Mouse (Mus musculus): ENCODE data around the gene Cdca7l. TPM values are rescaled to one million over a fixed set of nuclear protein-coding genes. Genes with fewer than 3 reads are reported as not detected.
"Not testable (repeated sequence)": the region's sequence is repeated elsewhere in the genome, so short reads cannot be mapped to it uniquely, and the experiment has no call there.

Cdca7l gene
- polyA plus RNA-seq, 1 experiment from 2014 or later = 3.6 TPM

GRCm38 (mm10) chr12:117860840-117861239 lies 56.8 kb downstream of the Cdca7l start:
- no peaks in the 10 kb centered on the region for H3K27me3 ChIP-seq (ENCODE audit: control insufficient read depth, insufficient read depth, low read depth, low read length)
- no peak for ATAC-seq
- H3K4me1 ChIP-seq (ENCODE audit: control insufficient read depth, insufficient read depth, low read length) = no peaks in the 10 kb centered on the region
- H3K9ac ChIP-seq (ENCODE audit: low read depth, low read length) = no peak overlapping the region
- H3K4me3 ChIP-seq (ENCODE audit: low read depth, low read length) = no peak overlapping the region
- no peaks in the 10 kb centered on the region for H3K9me3 ChIP-seq (replicated peaks; ENCODE audit: control insufficient read depth, low read length, poor library complexity, severe bottlenecking)
- no peaks in the 10 kb centered on the region for H3K36me3 ChIP-seq (ENCODE audit: control insufficient read depth, insufficient read depth, low read length)
- no peak overlapping the region for H3K4me2 ChIP-seq (ENCODE audit: low read length)
- WGBS = 67% methylated on average over 7 of the region's 7 CpGs
- H3K27ac ChIP-seq (ENCODE audit: low read length) = no peak overlapping the region

- 58% methylated on average over 3 of the region's 3 CpGs for WGBS
- Histone ChIP-seq H3K9me3 (replicated peaks; ENCODE audit: control insufficient read depth, low read length, poor library complexity, severe bottlenecking) (no peaks in the 10 kb centered on the region), H3K4me3 (ENCODE audit: low read depth, low read length) (no peak overlapping the region), H3K27ac (ENCODE audit: low read length) (no peak overlapping the region), H3K4me2 (ENCODE audit: low read length) (no peak overlapping the region), H3K9ac (ENCODE audit: low read depth, low read length) (no peak overlapping the region), H3K27me3 (ENCODE audit: control insufficient read depth, insufficient read depth, low read depth, low read length) (no peaks in the 10 kb centered on the region), H3K36me3 (ENCODE audit: control insufficient read depth, insufficient read depth, low read length) (no peaks in the 10 kb centered on the region), H3K4me1 (ENCODE audit: control insufficient read depth, insufficient read depth, low read length) (no peaks in the 10 kb centered on the region)
- no peak for ATAC-seq
Observed at GRCm38 (mm10) chr12:117861249-117861648, 57.2 kb downstream of the Cdca7l start.

DNA sequence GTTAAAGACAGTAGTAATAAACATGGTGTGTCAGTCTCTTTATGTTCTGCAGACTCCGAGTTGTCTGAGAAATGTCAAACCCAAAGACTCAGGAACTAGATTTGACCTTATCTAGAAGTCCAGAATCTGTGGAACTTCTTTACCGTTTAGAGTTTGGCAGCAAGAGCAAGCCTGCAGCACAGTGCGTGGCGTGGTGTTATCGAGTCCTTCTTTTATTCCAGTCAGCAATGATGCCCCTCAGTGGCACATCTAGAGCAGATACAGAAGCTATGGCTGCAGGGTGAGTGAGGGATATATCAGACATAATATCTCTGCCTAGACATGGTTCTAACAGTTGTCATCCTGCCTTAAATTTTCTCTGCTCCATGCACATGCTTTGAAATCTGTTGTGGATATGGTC lies 58.6 kb downstream of the Cdca7l start:
- no peak overlapping the region for H3K4me3 ChIP-seq (ENCODE audit: low read depth, low read length)
- no peaks in the 10 kb centered on the region for H3K9me3 ChIP-seq (replicated peaks; ENCODE audit: control insufficient read depth, low read length, poor library complexity, severe bottlenecking)
- no peak for ATAC-seq
- no peak overlapping the region for H3K27ac ChIP-seq (ENCODE audit: low read length)
- no peak overlapping the region for H3K9ac ChIP-seq (ENCODE audit: low read depth, low read length)
- H3K27me3 ChIP-seq (ENCODE audit: control insufficient read depth, insufficient read depth, low read depth, low read length) = no peaks in the 10 kb centered on the region
- no peak overlapping the region for H3K4me2 ChIP-seq (ENCODE audit: low read length)
- no peaks in the 10 kb centered on the region for H3K4me1 ChIP-seq (ENCODE audit: control insufficient read depth, insufficient read depth, low read length)
- H3K36me3 ChIP-seq (ENCODE audit: control insufficient read depth, insufficient read depth, low read length) = no peaks in the 10 kb centered on the region
- 97% methylated on average over 5 of the region's 5 CpGs for WGBS

DNA sequence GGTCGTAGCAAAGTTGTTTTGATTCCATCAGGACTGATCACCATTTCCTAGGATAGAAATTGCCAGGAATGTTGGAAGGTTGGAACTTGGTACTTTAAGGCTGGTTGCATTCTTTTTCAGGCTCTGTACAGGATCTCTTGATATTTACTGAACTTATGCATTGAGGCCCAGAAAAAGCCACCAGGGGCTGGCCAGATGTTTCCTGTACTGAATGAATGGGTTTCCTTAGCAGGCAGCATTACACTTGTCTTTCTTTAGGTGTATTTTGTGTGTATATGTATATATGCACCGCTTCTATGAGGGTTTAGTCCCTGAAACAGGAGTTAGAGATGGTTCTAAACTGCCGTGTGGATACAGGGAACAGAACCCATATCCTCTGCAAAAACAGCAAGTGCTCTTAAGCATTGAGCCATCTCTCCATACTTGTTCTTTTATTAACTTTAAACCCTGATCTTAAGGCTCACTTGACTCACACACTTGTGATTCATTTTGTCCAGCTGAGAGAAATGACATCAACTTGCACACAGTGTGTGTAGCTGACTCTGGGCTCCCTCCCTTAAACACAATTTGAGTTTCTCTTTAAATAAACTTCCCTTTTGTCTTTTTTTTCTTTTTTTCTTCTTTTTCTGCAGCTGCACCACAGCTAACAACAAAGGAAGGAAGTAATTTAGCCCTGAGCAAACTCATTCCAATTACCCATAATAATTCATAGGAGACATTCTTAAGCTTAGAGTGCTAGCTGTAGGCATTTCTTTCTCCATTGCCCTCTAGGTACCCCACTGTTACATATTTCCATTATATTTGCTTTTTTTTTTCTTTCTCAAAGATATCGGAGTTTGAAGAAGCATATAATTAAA lies 63.8 kb downstream of the Cdca7l start:
- Histone ChIP-seq H3K4me1 (ENCODE audit: control insufficient read depth, insufficient read depth, low read length) (no peaks in the 10 kb centered on the region), H3K4me2 (ENCODE audit: low read length) (no peak overlapping the region), H3K27me3 (ENCODE audit: control insufficient read depth, insufficient read depth, low read depth, low read length) (no peaks in the 10 kb centered on the region), H3K9ac (ENCODE audit: low read depth, low read length) (no peak overlapping the region), H3K36me3 (ENCODE audit: control insufficient read depth, insufficient read depth, low read length) (no peaks in the 10 kb centered on the region), H3K27ac (ENCODE audit: low read length) (no peak overlapping the region), H3K9me3 (replicated peaks; ENCODE audit: control insufficient read depth, low read length, poor library complexity, severe bottlenecking) (no peaks in the 10 kb centered on the region; the same call in 1 of the 2 replicates), H3K4me3 (ENCODE audit: low read depth, low read length) (no peak overlapping the region)
- WGBS = 92% methylated on average over 4 of the region's 4 CpGs
- no peak for ATAC-seq

GRCm38 (mm10) chr12:117872265-117872664 lies 68.2 kb downstream of the Cdca7l start:
- Histone ChIP-seq H3K9me3 (replicated peaks; ENCODE audit: control insufficient read depth, low read length, poor library complexity, severe bottlenecking) (no peaks in the 10 kb centered on the region; the same call in 1 of the 2 replicates), H3K27me3 (ENCODE audit: control insufficient read depth, insufficient read depth, low read depth, low read length) (no peaks in the 10 kb centered on the region), H3K4me1 (ENCODE audit: control insufficient read depth, insufficient read depth, low read length) (no peaks in the 10 kb centered on the region), H3K4me2 (ENCODE audit: low read length) (no peak overlapping the region), H3K27ac (ENCODE audit: low read length) (no peak overlapping the region), H3K36me3 (ENCODE audit: control insufficient read depth, insufficient read depth, low read length) (no peaks in the 10 kb centered on the region), H3K9ac (ENCODE audit: low read depth, low read length) (no peak overlapping the region), H3K4me3 (ENCODE audit: low read depth, low read length) (no peak overlapping the region)
- ATAC-seq = no peak
- WGBS = 78% methylated on average over 5 of the region's 5 CpGs

DNA sequence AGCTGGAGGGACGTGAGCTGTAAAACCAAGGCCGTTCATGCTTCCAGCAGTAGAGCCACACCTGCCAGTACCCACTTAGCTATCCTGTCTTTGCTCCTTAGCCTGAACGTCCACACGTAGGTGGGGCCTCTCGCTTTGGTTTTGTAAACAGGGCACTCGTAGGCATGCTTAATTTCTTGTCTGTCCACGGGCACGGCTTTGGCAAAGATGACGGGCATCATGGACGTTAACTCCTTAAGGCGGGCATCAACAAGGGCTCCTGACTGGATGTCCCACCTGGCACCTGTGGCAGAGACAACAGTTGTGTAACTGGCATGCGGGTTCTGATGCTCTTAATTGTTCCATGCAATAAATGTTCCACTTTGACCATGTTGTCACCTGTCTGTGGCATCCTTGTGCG lies 74.3 kb downstream of the Cdca7l start:
- 96% methylated on average over 13 of the region's 13 CpGs for WGBS
- no peak for ATAC-seq
- Histone ChIP-seq H3K4me1 (ENCODE audit: control insufficient read depth, insufficient read depth, low read length) (no peaks in the 10 kb centered on the region), H3K4me3 (ENCODE audit: low read depth, low read length) (no peak overlapping the region), H3K9ac (ENCODE audit: low read depth, low read length) (no peak overlapping the region), H3K4me2 (ENCODE audit: low read length) (no peak overlapping the region), H3K9me3 (replicated peaks; ENCODE audit: control insufficient read depth, low read length, poor library complexity, severe bottlenecking) (no peaks in the 10 kb centered on the region), H3K27me3 (ENCODE audit: control insufficient read depth, insufficient read depth, low read depth, low read length) (no peaks in the 10 kb centered on the region), H3K36me3 (ENCODE audit: control insufficient read depth, insufficient read depth, low read length) (no peaks in the 10 kb centered on the region), H3K27ac (ENCODE audit: low read length) (no peak overlapping the region)

DNA sequence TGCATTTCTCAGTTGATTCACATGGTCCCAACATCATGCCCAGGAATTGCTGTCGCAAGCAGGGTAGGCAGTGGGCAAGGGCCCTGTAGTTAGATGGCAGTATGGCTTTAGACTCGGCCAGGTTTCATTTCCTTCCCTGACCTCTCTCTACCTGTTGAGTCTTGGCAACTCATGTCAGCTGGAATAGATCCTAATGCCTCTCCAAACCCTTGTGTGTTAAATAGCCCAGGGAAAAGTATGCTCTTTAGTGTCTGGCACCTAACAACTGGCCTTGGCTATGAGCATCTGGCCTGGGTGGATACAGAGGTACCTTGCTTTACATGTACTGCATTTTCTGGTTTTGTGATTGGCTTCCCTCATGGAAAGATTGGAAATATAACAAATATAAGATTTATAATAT lies 80.5 kb downstream of the Cdca7l start:
- 90% methylated on average over 2 of the region's 2 CpGs for WGBS
- no peak overlapping the region for H3K9ac ChIP-seq (ENCODE audit: low read depth, low read length)
- H3K36me3 ChIP-seq (ENCODE audit: control insufficient read depth, insufficient read depth, low read length) = no peaks in the 10 kb centered on the region
- no peaks in the 10 kb centered on the region for H3K27me3 ChIP-seq (ENCODE audit: control insufficient read depth, insufficient read depth, low read depth, low read length)
- H3K27ac ChIP-seq (ENCODE audit: low read length) = no peak overlapping the region
- ATAC-seq = no peak
- no peak overlapping the region for H3K4me2 ChIP-seq (ENCODE audit: low read length)
- no peak overlapping the region for H3K4me3 ChIP-seq (ENCODE audit: low read depth, low read length)
- no peaks in the 10 kb centered on the region for H3K4me1 ChIP-seq (ENCODE audit: control insufficient read depth, insufficient read depth, low read length)
- H3K9me3 ChIP-seq (replicated peaks; ENCODE audit: control insufficient read depth, low read length, poor library complexity, severe bottlenecking) = no peaks in the 10 kb centered on the region

- no peak for ATAC-seq
- no peak overlapping the region for H3K27ac ChIP-seq (ENCODE audit: low read length)
- WGBS = 86% methylated on average over 3 of the region's 3 CpGs
- no peak overlapping the region for H3K4me2 ChIP-seq (ENCODE audit: low read length)
- H3K9ac ChIP-seq (ENCODE audit: low read depth, low read length) = no peak overlapping the region
- H3K27me3 ChIP-seq (ENCODE audit: control insufficient read depth, insufficient read depth, low read depth, low read length) = no peaks in the 10 kb centered on the region
- no peak overlapping the region for H3K4me3 ChIP-seq (ENCODE audit: low read depth, low read length)
- H3K9me3 ChIP-seq (replicated peaks; ENCODE audit: control insufficient read depth, low read length, poor library complexity, severe bottlenecking) = no peaks in the 10 kb centered on the region
- no peaks in the 10 kb centered on the region for H3K4me1 ChIP-seq (ENCODE audit: control insufficient read depth, insufficient read depth, low read length)
- no peaks in the 10 kb centered on the region for H3K36me3 ChIP-seq (ENCODE audit: control insufficient read depth, insufficient read depth, low read length)
Observed at GRCm38 (mm10) chr12:117887422-117887821, 83.3 kb downstream of the Cdca7l start.

GRCm38 (mm10) chr12:117900798-117901197 lies 96.7 kb downstream of the Cdca7l start:
- not testable (repeated sequence) for H3K9ac ChIP-seq (ENCODE audit: low read depth, low read length); H3K4me1 ChIP-seq (ENCODE audit: control insufficient read depth, insufficient read depth, low read length); H3K27me3 ChIP-seq (ENCODE audit: control insufficient read depth, insufficient read depth, low read depth, low read length); H3K36me3 ChIP-seq (ENCODE audit: control insufficient read depth, insufficient read depth, low read length); H3K4me3 ChIP-seq (ENCODE audit: low read depth, low read length); H3K27ac ChIP-seq (ENCODE audit: low read length); H3K9me3 ChIP-seq (replicated peaks; ENCODE audit: control insufficient read depth, low read length, poor library complexity, severe bottlenecking); H3K4me2 ChIP-seq (ENCODE audit: low read length); ATAC-seq
- no CpG with 5 or more reads among the region's 4 CpGs for WGBS

All from midbrain, embryonic 16.5 days (tissue).